Mouse (Mus musculus) adrenal gland, adult 18-20 months (tissue): ENCODE measurements around the gene Usp48. TPM values are rescaled to one million over a fixed set of nuclear protein-coding genes. Genes with fewer than 3 reads are reported as not detected.

Experiments used
- DNase-seq, 2 experiments: peaks; one replicate each; pipeline ENCODE4 v3.0.0; 2021 to 2022; ENCODE audit warnings: low spot score in 2 of 2
- total RNA-seq, 2 experiments: library from RNA; stranded (reverse); gene quantifications; 1 replicate in 1 of 2; 2 replicates in 1 of 2; pipeline ENCODE4 v1.2.3; 2021

Gene Usp48
- total RNA-seq, 2 experiments from 2014 or later: 92.3 to 111 TPM

DNA sequence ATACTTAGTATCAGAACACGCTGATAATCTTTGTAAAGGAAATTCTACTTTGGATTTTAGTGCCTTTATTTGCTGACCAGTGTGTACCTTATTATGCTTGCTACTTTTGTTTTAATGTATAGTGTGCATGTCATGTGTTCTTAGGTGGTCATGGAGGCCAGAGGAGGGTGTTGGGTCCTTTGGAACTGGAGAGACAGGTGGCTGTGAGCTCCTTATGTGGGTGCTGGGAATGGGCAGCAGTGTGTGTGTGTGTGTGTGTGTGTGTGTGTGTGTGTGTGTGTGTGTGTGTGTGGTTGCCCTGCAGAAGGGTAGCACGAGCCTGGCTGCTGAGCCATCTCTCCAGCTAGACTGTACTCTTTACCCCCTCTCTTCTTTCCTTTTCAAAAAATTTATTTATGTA lies 13.5 kb downstream of the Usp48 start:
- no peak for DNase-seq

DNA sequence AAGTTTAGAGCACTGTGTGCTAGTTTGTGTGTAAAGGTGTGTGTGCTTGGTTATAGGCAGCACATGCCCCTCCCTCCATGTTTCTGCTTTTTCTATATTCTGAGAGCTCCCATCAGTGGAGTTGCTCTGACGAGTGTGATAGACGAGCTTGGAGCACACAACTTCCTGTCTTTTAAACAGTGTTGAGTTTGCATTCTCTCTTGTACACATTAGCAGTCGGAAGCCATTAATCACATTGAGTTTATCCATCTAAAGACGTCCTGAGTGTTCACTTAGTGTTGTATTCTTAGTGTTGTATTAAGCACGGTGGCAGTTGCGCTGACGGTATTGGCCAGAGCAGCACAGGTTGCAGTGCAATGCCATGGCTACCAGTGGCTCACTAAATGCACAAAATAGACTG lies 15.7 kb downstream of the Usp48 start:
- DNase-seq: no peak

- no peak for DNase-seq
These were observed 16.1 kb downstream of the Usp48 start for GRCm38 (mm10) chr4:137609702-137610101.

DNA sequence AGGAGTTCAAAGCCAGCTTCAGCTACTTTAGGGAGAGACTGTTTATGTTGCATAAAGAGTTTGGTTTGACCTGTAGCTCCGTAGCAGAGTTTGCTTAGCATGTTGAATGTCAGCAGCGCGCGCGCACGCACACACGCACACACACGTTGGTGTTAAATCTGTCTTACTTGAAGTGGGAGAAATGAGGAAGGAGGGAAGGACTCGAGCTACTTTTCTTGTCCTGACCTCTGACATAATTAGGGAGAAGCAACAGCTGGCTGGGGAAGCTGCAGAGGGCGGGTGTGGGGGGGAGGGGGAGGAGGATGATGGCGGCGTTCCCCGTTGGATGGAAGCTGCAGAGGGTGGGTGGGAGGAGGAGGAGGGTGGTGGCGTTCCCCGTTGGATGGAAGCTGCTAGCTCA lies 16.7 kb downstream of the Usp48 start:
- DNase-seq: no peak

- DNase-seq: no peak
These were observed 29.3 kb downstream of the Usp48 start for GRCm38 (mm10) chr4:137622847-137623246.

- DNase-seq: no peak
These were observed 34.1 kb downstream of the Usp48 start for GRCm38 (mm10) chr4:137627476-137628235.

- no peak for DNase-seq
These were observed 34.8 kb downstream of the Usp48 start for GRCm38 (mm10) chr4:137628400-137628799.

- peak; percentile 55 to 59 for DNase-seq
These were observed 35.8 kb downstream of the Usp48 start for GRCm38 (mm10) chr4:137629354-137629753.

GRCm38 (mm10) chr4:137630153-137630552 lies 36.6 kb downstream of the Usp48 start:
- DNase-seq: no peak

- peak in 1 of 2 experiments; percentile 48 for DNase-seq
These were observed 38.0 kb downstream of the Usp48 start for GRCm38 (mm10) chr4:137631596-137631995.

DNA sequence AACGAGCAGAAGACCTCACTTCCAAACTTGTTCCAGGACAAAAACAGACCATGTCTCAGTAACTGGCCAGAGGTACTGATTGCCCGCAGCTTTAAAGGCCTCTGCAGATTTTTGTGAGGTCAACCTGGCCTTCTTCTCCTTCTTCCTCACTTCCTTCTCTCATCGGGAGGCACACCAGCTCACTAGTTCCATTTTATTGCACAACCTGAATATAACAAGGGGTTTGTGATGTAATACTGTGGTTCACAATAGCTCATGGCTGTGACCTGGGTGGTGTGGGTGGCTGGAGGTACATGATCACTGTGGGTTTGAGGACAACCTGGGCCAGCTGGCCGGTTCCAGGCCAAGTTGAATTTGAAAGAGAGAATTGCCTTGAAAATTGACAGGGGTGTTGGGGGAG lies 39.8 kb downstream of the Usp48 start:
- DNase-seq: no peak

- no peak for DNase-seq
These were observed 43.0 kb downstream of the Usp48 start for GRCm38 (mm10) chr4:137636597-137636996.

DNA sequence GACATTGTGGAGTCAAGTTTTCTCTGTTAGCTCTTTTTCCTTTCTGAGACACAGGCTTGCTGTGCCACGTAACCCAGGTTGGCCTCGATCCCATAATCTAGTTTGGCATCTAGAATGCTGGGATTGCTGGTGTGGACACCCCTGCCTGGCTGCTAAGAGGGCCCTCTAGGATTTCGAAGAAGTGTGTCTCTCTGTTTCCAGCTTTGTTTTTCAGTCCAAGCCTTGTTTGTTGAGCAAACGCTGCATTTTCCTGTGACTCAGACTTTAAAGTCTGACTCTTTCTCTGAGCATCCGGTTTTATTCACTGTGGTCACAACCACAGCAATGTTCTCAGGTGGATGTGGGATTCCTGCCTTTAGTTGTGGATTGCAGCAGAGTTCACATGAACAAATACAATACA lies 48.0 kb downstream of the Usp48 start:
- no peak for DNase-seq

DNA sequence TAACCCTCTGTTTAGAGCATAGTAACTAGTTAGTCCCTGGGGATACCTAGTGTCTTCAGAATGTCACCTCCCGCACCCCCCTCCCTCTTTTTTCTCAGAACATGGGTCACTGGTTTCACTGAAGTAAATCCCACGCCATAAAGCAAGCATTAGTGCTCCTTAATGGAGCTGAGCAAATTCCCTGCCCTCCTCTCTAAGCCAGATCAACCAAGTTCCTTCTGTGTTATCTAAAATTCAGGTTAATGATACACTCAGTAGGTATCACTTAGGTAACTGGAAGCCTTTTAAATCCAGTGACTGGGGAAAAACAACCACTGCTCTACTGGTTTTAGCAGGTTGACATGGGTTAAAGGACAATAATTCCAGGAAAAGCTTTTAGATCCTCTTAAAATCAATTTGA lies 48.5 kb downstream of the Usp48 start:
- no peak for DNase-seq

DNA sequence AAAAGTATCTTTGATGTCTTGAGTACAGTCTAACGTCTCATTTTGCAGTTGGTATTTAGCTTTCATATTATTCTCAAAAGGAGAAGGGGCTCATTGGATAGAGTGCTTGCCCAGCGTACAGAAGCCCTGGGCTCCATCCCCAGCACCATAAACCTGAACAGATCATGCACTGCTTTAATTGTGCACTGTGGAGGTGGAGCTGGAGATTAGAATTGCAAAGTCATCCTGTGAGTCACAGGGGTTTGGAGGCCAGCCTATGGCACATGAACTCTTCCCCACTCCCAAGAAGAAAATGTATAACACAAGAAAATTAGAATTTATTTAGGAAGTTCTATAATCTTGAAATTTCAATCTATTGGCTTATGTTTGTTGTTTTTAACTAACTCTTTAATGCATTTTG lies 49.9 kb downstream of the Usp48 start:
- no peak for DNase-seq

DNA sequence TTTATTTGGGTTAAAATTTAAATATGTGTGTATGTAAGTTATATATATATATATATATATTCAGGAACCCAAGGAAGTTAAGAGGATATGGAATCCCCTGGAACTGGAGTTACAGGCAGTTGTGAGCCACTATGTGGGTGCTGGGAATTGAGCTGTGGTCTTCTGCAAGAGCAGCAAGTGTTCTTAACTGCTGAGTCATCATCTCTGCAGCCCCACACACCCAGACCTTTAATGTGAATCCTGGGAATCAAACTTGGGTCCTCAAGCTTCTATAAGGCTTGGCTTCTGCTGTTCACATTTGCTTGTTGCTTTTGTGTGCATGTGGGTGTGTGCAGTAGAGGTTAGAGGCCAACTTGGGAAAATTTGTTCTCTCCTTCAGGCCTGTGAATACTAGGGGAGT lies 52.7 kb downstream of the Usp48 start:
- no peak for DNase-seq

DNA sequence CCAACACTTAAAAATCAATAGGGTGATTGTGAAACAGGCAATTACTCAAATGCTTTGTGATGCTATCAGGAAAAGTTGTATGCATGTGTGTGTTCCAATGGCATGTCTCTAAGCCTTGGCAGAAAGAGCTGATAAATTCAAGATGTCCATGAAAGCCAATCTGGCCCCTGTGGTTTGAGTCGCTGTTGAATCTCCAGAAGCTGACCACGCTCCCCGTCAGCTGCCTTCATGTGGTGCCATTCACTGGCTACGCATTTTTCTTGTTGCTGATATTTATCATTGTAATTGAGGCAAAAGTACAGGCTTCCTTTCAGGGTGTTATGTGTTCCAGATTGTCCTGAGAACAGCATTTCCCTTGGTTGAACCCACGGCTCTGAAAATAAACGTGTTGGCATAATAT lies 54.1 kb downstream of the Usp48 start:
- DNase-seq: no peak

DNA sequence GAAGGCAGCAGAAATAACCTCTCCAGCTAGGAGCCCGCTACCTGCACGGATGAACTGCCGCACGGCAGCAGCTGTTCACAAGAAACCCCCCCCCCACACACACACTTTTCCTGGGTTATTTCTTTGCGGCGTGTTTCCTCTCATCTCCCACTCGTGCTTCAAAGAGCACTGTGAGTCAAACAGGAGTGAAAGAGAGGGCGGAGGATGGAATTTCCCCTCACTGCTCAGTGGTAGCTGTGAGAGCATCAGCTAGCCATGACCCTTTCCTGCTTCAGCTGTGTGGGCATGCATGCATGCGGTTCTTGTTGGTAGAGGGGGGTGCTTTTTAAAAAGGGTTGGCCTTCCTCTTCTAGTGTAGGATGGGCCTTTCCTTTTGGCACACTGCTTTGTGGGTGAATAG lies 54.7 kb downstream of the Usp48 start:
- no peak for DNase-seq

DNA sequence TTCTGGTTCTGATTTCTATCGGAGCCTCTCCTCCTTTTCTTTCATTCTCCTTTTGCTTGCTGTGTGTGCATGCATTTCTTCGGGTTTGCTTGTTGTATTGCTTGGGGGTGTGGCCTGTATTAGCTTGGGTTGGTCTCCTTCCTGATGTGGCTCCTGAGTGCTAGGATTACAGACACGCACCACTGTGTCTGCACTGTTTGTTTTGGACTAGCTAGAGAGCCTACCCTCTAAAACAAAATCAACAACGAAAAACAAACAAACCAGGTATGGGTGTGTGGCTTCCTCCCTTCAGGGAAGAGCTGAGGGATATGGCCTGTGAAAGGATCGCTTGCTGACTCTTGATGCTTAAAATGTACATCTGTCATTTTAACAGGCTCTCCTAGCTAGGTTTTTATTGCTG lies 57.4 kb downstream of the Usp48 start:
- no peak for DNase-seq

- DNase-seq: no peak
These were observed 59.3 kb downstream of the Usp48 start for GRCm38 (mm10) chr4:137652835-137653346.

DNA sequence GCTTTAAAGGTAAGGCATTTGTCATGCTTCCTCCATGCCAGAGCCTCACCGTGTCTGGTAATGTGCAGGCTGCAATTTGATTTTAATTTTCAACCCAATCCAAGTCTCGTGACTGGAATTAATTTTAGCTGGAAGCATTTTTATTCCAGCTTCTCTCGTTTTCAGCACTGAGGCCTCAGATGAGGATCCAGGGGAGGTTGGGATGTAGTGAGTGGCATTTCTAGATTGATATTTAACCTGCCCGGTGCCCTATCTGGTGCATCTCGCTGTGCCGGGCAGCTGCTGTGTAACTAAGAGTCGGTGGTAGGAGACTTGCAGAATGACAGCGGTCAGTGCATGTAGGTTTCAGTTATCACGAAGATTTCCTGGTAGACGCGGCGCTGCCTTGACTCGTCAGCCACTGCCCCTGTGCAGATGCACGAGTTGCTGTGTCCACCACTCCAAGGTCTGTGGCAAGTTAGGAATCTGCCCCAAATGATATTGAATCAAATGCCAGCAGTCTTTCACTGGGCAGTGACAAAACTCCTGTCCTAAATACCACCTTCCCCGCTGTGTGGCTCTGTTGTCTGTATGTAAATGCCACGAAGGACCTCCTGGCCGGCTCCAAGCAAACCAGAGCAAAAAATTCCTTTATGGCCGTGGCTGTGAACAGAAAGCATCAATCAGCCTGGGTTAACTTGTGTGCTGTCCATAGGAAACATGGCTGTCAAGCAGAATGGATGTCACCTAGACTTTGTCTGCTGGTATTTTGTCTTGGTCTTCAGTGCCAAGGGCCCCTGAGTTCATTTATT lies 61.9 kb downstream of the Usp48 start:
- no peak for DNase-seq

GRCm38 (mm10) chr4:137657674-137658073 lies 64.1 kb downstream of the Usp48 start:
- no peak for DNase-seq
